9 mouse cellular contexts compared by ENCODE assay signal in genomic region chr7:70355357-70355620, GRCm38 (mm10). TPM values are rescaled to one million over a fixed set of nuclear protein-coding genes. Genes with fewer than 3 reads are reported as not detected.
DNase-seq lines count a peak whose midpoint lies in the region; ATAC-seq and TF ChIP-seq lines count a peak whose summit lies in the region.
"Had no signal": no experiment of that assay in that cellular context is flagged by ENCODE, and none has a peak within 500 bp of the region (broad histone marks: within the 10 kb centered on the region; RNA-seq: fewer than 3 reads in every experiment).

No protein-coding gene starts in this region.

- WGBS in kidney, adult 2 months, result 16% methylated on average over 2 of the region's 2 CpGs
- WGBS in intestine, postnatal 0 days, result 73% methylated on average over 2 of the region's 2 CpGs
- 0% methylated on average over 2 of the region's 2 CpGs for WGBS in neural tube, embryonic 12.5 days

- H3K36me3 ChIP-seq in kidney, adult 2 months (ENCODE audit: control insufficient read depth, insufficient read depth, low read length), result peaks cover 19% of the 10 kb centered on the region
- H3K36me3 ChIP-seq in intestine, postnatal 0 days (ENCODE audit: control insufficient read depth, insufficient read depth), result no peaks in the 10 kb centered on the region
- H3K36me3 ChIP-seq in neural tube, embryonic 12.5 days, result peaks cover 21% of the 10 kb centered on the region

- peaks cover 9% of the 10 kb centered on the region; the same call in 1 of the 2 replicates for H3K4me1 ChIP-seq in kidney, adult 2 months (ENCODE audit: control insufficient read depth, insufficient read depth, low read length)
- H3K4me1 ChIP-seq in embryonic fibroblast, embryonic 13.5 days (ENCODE audit: control insufficient read depth, insufficient read depth, low read length), result peaks cover 2% of the 10 kb centered on the region
- 0 out of 2 replicates have a peak, but pooled peaks cover 5% of the 10 kb centered on the region for H3K4me1 ChIP-seq in intestine, postnatal 0 days (replicated peaks; ENCODE audit: control insufficient read depth, insufficient read depth, low read length)
- peaks cover 40% of the 10 kb centered on the region for H3K4me1 ChIP-seq in neural tube, embryonic 12.5 days

- H3K9ac ChIP-seq in intestine, postnatal 0 days (ENCODE audit: low read depth, low read length), result no peak overlapping the region
- H3K9ac ChIP-seq in neural tube, embryonic 12.5 days, result peak overlapping the region; percentile 100

- DNase-seq in kidney, adult 2 months, result no peak
- no peak for DNase-seq in kidney, adult 8-10 months
- DNase-seq in adrenal gland, adult (ENCODE audit: inconsistent age in 2 of 2, low spot score in 1 of 2), result no peak
- DNase-seq in frontal cortex, adult 2 months (ENCODE audit: extremely low spot score in 1 of 2, low spot score in 1 of 2), result no peak
- DNase-seq in adrenal gland, adult 8-10 months, result no peak

- H3K27ac ChIP-seq in kidney, adult 2 months (ENCODE audit: insufficient read depth, low read depth, low read length), result peak overlapping the region; percentile 34
- H3K27ac ChIP-seq in embryonic fibroblast, embryonic 13.5 days (ENCODE audit: insufficient read depth, low read length), result peak overlapping the region; percentile 50
- no peak overlapping the region for H3K27ac ChIP-seq in intestine, postnatal 0 days (ENCODE audit: low read depth, low read length)
- H3K27ac ChIP-seq in neural tube, embryonic 12.5 days, result no peak overlapping the region

- no peaks in the 10 kb centered on the region for H3K27me3 ChIP-seq in kidney, adult 2 months (replicated peaks; ENCODE audit: control insufficient read depth, insufficient read depth, low read length)
- no peaks in the 10 kb centered on the region for H3K27me3 ChIP-seq in intestine, postnatal 0 days (replicated peaks; ENCODE audit: control insufficient read depth, insufficient read depth, low read length)
- no peaks in the 10 kb centered on the region for H3K27me3 ChIP-seq in neural tube, embryonic 12.5 days (replicated peaks)

- no peaks in the 10 kb centered on the region for H3K9me3 ChIP-seq in intestine, postnatal 0 days (ENCODE audit: control insufficient read depth)
- H3K9me3 ChIP-seq in neural tube, embryonic 12.5 days, result no peaks in the 10 kb centered on the region

- no peak for TF ChIP-seq POLR2A in kidney, adult 2 months (IDR thresholded peaks at IDR 0.05; ENCODE audit: low read depth, low read length)
- no peak for TF ChIP-seq POLR2A in embryonic fibroblast, embryonic 13.5 days (IDR thresholded peaks at IDR 0.05; ENCODE audit: low read depth, low read length)

- TF ChIP-seq CTCF in kidney, adult 2 months (conservative IDR thresholded peaks at IDR 0.05; ENCODE audit: insufficient read depth, insufficient read length, low read depth, low read length), result no peak
- TF ChIP-seq CTCF in embryonic fibroblast, embryonic 13.5 days (IDR thresholded peaks at IDR 0.05; ENCODE audit: borderline replicate concordance, insufficient read depth, low read length), result no peak
- TF ChIP-seq CTCF in intestine, postnatal 0 days (IDR thresholded peaks at IDR 0.05; ENCODE audit: low read depth), result no peak

- H3K4me2 ChIP-seq in intestine, postnatal 0 days (replicated peaks; ENCODE audit: low read depth), result peak overlapping the region; percentile 100
- H3K4me2 ChIP-seq in neural tube, embryonic 12.5 days (replicated peaks), result peak overlapping the region; percentile 95

- H3K4me3 ChIP-seq in kidney, adult 2 months (ENCODE audit: insufficient read depth, low read depth, low read length), result peak overlapping the region; percentile 39
- peak overlapping the region; percentile 36; the same call in 1 of the 2 replicates for H3K4me3 ChIP-seq in embryonic fibroblast, embryonic 13.5 days (ENCODE audit: insufficient read depth, low read length)
- H3K4me3 ChIP-seq in intestine, postnatal 0 days (ENCODE audit: low read depth, low read length), result peak overlapping the region; percentile 18; the same call in 1 of the 2 replicates
- H3K4me3 ChIP-seq in neural tube, embryonic 12.5 days, result peak overlapping the region; percentile 95

- no peak for ATAC-seq in intestine, postnatal 0 days
- ATAC-seq in neural tube, embryonic 12.5 days (ENCODE audit: low FRiP score, low read depth), result peak; percentile 3; the same call in 1 of the 2 replicates

RNA-seq across cellular contexts. Expression of gene Nr2f2, which starts 11.2 kb away (rescaled TPM):
- polyA plus RNA-seq in kidney, adult 2 months (2012; rRNA removed), result 193 and 288 TPM in 2 replicates
- 47.0 and 54.4 TPM in 2 replicates for polyA plus RNA-seq in embryonic fibroblast, embryonic 13.5 days (2011; ENCODE audit: insufficient read length, low read depth, missing spikeins)
- 17.9 and 19.1 TPM in 2 replicates for polyA plus RNA-seq in intestine, postnatal 0 days (2015; fragmentation: Nextera tagmentation; extraction: Ambion mirVana)
- polyA plus RNA-seq in neural tube, embryonic 12.5 days (2016; fragmentation: Nextera tagmentation; extraction: Ambion mirVana), result 101 and 103 TPM in 2 replicates
- polyA plus RNA-seq in frontal cortex, adult 2 months (2012; rRNA removed), result 29.0 and 30.2 TPM in 2 replicates
- total RNA-seq in adrenal gland, adult 8-10 months (2022), result 100 to 1,000 TPM; 108 to 141 (median 120) TPM
- total RNA-seq: neutrophil, adult 5-6 weeks had no signal

Comparison
In these comparisons a context has a peak if more than half of its experiments do, and no peak if none do; other contexts are left out.
1. H3K27ac ChIP-seq: peak in kidney, adult 2 months (single experiment) and embryonic fibroblast, embryonic 13.5 days (single experiment); none in intestine, postnatal 0 days (single experiment) and neural tube, embryonic 12.5 days (single experiment).
2. H3K4me3 ChIP-seq: peak in every context shown above with its lines; median percentile 95 in neural tube, embryonic 12.5 days; 39 in kidney, adult 2 months; 36 in embryonic fibroblast, embryonic 13.5 days; 18 in intestine, postnatal 0 days.